10 mouse cellular contexts compared by ENCODE assay signal in the genomic region with DNA sequence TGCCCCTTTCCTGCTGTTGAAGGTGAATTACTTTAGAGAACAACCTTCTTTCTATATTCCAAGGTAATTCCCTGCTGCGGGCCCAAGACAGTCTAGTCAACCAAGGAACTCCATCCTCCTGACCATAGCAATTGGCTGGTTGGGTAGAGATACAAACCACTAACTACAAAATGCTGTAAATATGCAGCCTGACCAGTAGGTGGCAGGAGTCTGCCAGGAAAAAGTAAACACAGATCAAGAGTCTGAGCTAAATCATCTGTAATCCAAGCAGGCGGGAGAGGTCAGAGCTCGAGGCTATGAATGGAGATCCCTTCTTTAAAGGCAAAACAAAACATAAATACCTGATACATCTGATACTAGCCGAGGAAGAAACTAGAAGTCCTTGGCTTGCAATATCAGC. TPM values are rescaled to one million over a fixed set of nuclear protein-coding genes. Genes with fewer than 3 reads are reported as not detected.
DNase-seq lines count a peak whose midpoint lies in the region; ATAC-seq lines count a peak whose summit lies in the region.
"Had no signal": no experiment of that assay in that cellular context is flagged by ENCODE, and none has a peak within 500 bp of the region (broad histone marks: within the 10 kb centered on the region; RNA-seq: fewer than 3 reads in every experiment).

No protein-coding gene starts in this region.

- H3K27me3 ChIP-seq in midbrain, embryonic 10.5 days (ENCODE audit: low read depth, poor library complexity, severe bottlenecking), result no peaks in the 10 kb centered on the region
- no peaks in the 10 kb centered on the region for H3K27me3 ChIP-seq in midbrain, embryonic 16.5 days (ENCODE audit: control insufficient read depth, insufficient read depth, low read depth, low read length)
- H3K27me3 ChIP-seq: midbrain, embryonic 12.5 days had no signal

- H3K27ac ChIP-seq in midbrain, embryonic 10.5 days (replicated peaks), result no peak overlapping the region
- H3K27ac ChIP-seq in midbrain, embryonic 16.5 days (ENCODE audit: low read length), result no peak overlapping the region

- DNase-seq in midbrain, embryonic 10.5 days (ENCODE audit: low spot score), result peak; percentile 48
- peak; percentile 74 for DNase-seq in R1 (ENCODE audit: low read depth, low spot score)
- DNase-seq in cerebellum, adult 9-10 months, result peak; percentile 76
- DNase-seq in gastrocnemius, postnatal 25 days, result peak; percentile 16
- DNase-seq in left cerebral cortex, postnatal 4 days, result peak; percentile 31
- peak; percentile 73 for DNase-seq in naive thymus-derived CD4-positive, alpha-beta T cell, adult 2 months (ENCODE audit: low read depth)
- DNase-seq in urinary bladder, postnatal 36 days (ENCODE audit: low spot score in 2 of 2), result peak; percentile 24 to 36

- peaks cover 58% of the 10 kb centered on the region for H3K36me3 ChIP-seq in midbrain, embryonic 10.5 days
- H3K36me3 ChIP-seq in midbrain, embryonic 16.5 days (ENCODE audit: control insufficient read depth, insufficient read depth, low read length), result peaks cover 6% of the 10 kb centered on the region; the same call in 1 of the 2 replicates

- intact Hi-C loops in left cerebral cortex, postnatal 4 days (cut with DNase I), result loop anchor here (5.0 kb wide), 1 partner anchor 606 kb away; no protein-coding TSS in a partner anchor

- WGBS in midbrain, embryonic 10.5 days, result 36% methylated on average over 4 of the region's 4 CpGs
- 26% methylated on average over 4 of the region's 4 CpGs for WGBS in midbrain, embryonic 16.5 days

- H3K9ac ChIP-seq in midbrain, embryonic 16.5 days (ENCODE audit: low read depth, low read length), result no peak overlapping the region
- H3K9ac ChIP-seq: midbrain, embryonic 12.5 days had no signal

- H3K4me1 ChIP-seq in midbrain, embryonic 10.5 days, result no peaks in the 10 kb centered on the region
- H3K4me1 ChIP-seq in midbrain, embryonic 16.5 days (ENCODE audit: control insufficient read depth, insufficient read depth, low read length), result no peaks in the 10 kb centered on the region
- H3K4me1 ChIP-seq: midbrain, embryonic 12.5 days had no signal

- no peak overlapping the region for H3K4me3 ChIP-seq in midbrain, embryonic 10.5 days
- H3K4me3 ChIP-seq in midbrain, embryonic 16.5 days (ENCODE audit: low read depth, low read length), result no peak overlapping the region
- H3K4me3 ChIP-seq: erythroblast, embryonic 14.5 days; midbrain, embryonic 12.5 days had no signal

- H3K4me2 ChIP-seq in midbrain, embryonic 16.5 days (ENCODE audit: low read length), result no peak overlapping the region
- H3K4me2 ChIP-seq: midbrain, embryonic 12.5 days had no signal

- no peaks in the 10 kb centered on the region for H3K9me3 ChIP-seq in midbrain, embryonic 10.5 days (replicated peaks)
- H3K9me3 ChIP-seq in midbrain, embryonic 16.5 days (replicated peaks; ENCODE audit: control insufficient read depth, low read length, poor library complexity, severe bottlenecking), result no peaks in the 10 kb centered on the region
- H3K9me3 ChIP-seq: midbrain, embryonic 12.5 days had no signal

- ATAC-seq in midbrain, embryonic 16.5 days, result no peak

RNA-seq across cellular contexts. Expression of a gene that starts 18.1 kb away (rescaled TPM):
- 69.2 and 73.3 TPM in 2 replicates for polyA plus RNA-seq in midbrain, embryonic 10.5 days (2016; fragmentation: Nextera tagmentation; extraction: Ambion mirVana)
- polyA plus RNA-seq in midbrain, embryonic 16.5 days (2015; fragmentation: Nextera tagmentation; extraction: Ambion mirVana), result 85.9 and 91.3 TPM in 2 replicates
- 10 to 100 TPM; 36.1 to 37.7 TPM for total RNA-seq in gastrocnemius, postnatal 25 days (2021)
- 10 to 100 TPM; 50.7 to 54.9 TPM for total RNA-seq in left cerebral cortex, postnatal 4 days (2021)

RNA-seq across cellular contexts. Expression of a gene that starts 18.2 kb away (rescaled TPM):
- polyA plus RNA-seq in midbrain, embryonic 10.5 days (2016; fragmentation: Nextera tagmentation; extraction: Ambion mirVana), result 226 and 229 TPM in 2 replicates
- polyA plus RNA-seq in midbrain, embryonic 16.5 days (2015; fragmentation: Nextera tagmentation; extraction: Ambion mirVana), result 84.2 and 94.5 TPM in 2 replicates
- 10 to 100 TPM; 10.9 to 11.2 TPM for total RNA-seq in gastrocnemius, postnatal 25 days (2021)
- total RNA-seq in left cerebral cortex, postnatal 4 days (2021), result 10 to 100 TPM; 42.4 to 46.1 TPM

RNA-seq across cellular contexts. Expression of a gene that starts 33.2 kb away (rescaled TPM):
- not detected in 2 replicates for polyA plus RNA-seq in midbrain, embryonic 10.5 days (2016; fragmentation: Nextera tagmentation; extraction: Ambion mirVana)
- polyA plus RNA-seq in midbrain, embryonic 16.5 days (2015; fragmentation: Nextera tagmentation; extraction: Ambion mirVana), result 1.1 and 1.5 TPM in 2 replicates
- not detected for total RNA-seq in gastrocnemius, postnatal 25 days (2021)
- total RNA-seq in left cerebral cortex, postnatal 4 days (2021), result 1 to 10 TPM; 1.0 to 1.7 TPM
- polyA plus RNA-seq: erythroblast, embryonic 14.5 days; midbrain, embryonic 12.5 days had no signal

RNA-seq across cellular contexts. Expression of a gene that starts 33.3 kb away (rescaled TPM):
- polyA plus RNA-seq in midbrain, embryonic 10.5 days (2016; fragmentation: Nextera tagmentation; extraction: Ambion mirVana), result 7.2 and 11.0 TPM in 2 replicates
- 257 and 308 TPM in 2 replicates for polyA plus RNA-seq in midbrain, embryonic 16.5 days (2015; fragmentation: Nextera tagmentation; extraction: Ambion mirVana)
- total RNA-seq in gastrocnemius, postnatal 25 days (2021), result 1,000 to 10,000 TPM in 1 of 2 experiments, 100 to 1,000 TPM in 1; 646 to 1,026 TPM
- 100 to 1,000 TPM; 192 to 199 TPM for total RNA-seq in left cerebral cortex, postnatal 4 days (2021)
- polyA plus RNA-seq: erythroblast, embryonic 14.5 days had no signal

Comparison
In these comparisons a context has a peak if more than half of its experiments do, and no peak if none do; other contexts are left out.
1. DNase-seq: peak in every context shown above with its lines; median percentile 76 in cerebellum, adult 9-10 months; 74 in R1; 73 in naive thymus-derived CD4-positive, alpha-beta T cell, adult 2 months; 48 in midbrain, embryonic 10.5 days; 31 in left cerebral cortex, postnatal 4 days; 30 in urinary bladder, postnatal 36 days; 16 in gastrocnemius, postnatal 25 days.